Mouse (Mus musculus) spleen, adult 2 months (tissue): ENCODE measurements around the gene Pde3a.

Experiments
- CTCF ChIP-seq: fragments of 200-500 bp; IDR thresholded peaks from 2 replicates; pipeline ENCODE4 v1.5.1; 2011; ENCODE audit warnings: mild to moderate bottlenecking, inconsistent platforms; ENCODE audit not compliant: insufficient read depth, insufficient read length, insufficient replicate concordance; ENCODE audit errors: extremely low read depth
- POLR2A ChIP-seq: fragments of 200-500 bp; IDR thresholded peaks from 2 replicates; pipeline ENCODE4 v1.6.1; 2011; ENCODE audit warnings: low read depth, low read length, inconsistent platforms

GRCm38 (mm10) chr6:141425114-141425513 is 176.0 kb downstream of the Pde3a start:
- TF ChIP-seq CTCF, result no peak
- TF ChIP-seq POLR2A, result no peak
